Mouse (Mus musculus) Patski (cell line): ENCODE results near the gene Ip6k1. TPM values are rescaled to one million over a fixed set of nuclear protein-coding genes. Genes with fewer than 3 reads are reported as not detected.

Source experiments
- ATAC-seq: fragments of 100-300 bp; one replicate; pipeline ENCODE4 v1.8.0; 2021
- CTCF ChIA-PET: fragments of 350-600 bp; sonication (Branson Sonifier 250); formaldehyde crosslinking; loops from one replicate; lab custom pipeline; 2022; ENCODE audit warnings: inconsistent platforms; lab: Charles Lee
- POLR2A ChIA-PET: fragments of 350-600 bp; sonication (Branson Sonifier 250); formaldehyde crosslinking; loops from one replicate; lab custom pipeline; 2022; ENCODE audit warnings: antibody characterized with exemption, inconsistent platforms; lab: Charles Lee
- DNase-seq: peaks from one replicate; pipeline ENCODE4 v3.0.0-alpha.2; 2011; ENCODE audit warnings: low read depth, low spot score
- H3K27me3 ChIP-seq: fragments of 371-371 bp; one replicate; pipeline ENCODE4 v1.5.1; 2021
- CTCF ChIP-seq: fragments of 100-300 bp; IDR thresholded peaks from one replicate; pipeline ENCODE4 v1.5.1; 2021
- in situ Hi-C: fragments of 300-500 bp; cut with MboI; formaldehyde crosslinking; loops from 3 replicates; pipeline ENCODE4 v1.11.1; 2018; ENCODE audit warnings: low pct_unique_long_range_greater_than_20kb, mixed read lengths
- polyA plus RNA-seq: library from polyadenylated mRNA; unstranded; gene quantifications from one replicate; pipeline ENCODE4 v1.2.3, GENCODE M21; 2021

Gene Ip6k1
- 83.8 TPM for polyA plus RNA-seq

DNA sequence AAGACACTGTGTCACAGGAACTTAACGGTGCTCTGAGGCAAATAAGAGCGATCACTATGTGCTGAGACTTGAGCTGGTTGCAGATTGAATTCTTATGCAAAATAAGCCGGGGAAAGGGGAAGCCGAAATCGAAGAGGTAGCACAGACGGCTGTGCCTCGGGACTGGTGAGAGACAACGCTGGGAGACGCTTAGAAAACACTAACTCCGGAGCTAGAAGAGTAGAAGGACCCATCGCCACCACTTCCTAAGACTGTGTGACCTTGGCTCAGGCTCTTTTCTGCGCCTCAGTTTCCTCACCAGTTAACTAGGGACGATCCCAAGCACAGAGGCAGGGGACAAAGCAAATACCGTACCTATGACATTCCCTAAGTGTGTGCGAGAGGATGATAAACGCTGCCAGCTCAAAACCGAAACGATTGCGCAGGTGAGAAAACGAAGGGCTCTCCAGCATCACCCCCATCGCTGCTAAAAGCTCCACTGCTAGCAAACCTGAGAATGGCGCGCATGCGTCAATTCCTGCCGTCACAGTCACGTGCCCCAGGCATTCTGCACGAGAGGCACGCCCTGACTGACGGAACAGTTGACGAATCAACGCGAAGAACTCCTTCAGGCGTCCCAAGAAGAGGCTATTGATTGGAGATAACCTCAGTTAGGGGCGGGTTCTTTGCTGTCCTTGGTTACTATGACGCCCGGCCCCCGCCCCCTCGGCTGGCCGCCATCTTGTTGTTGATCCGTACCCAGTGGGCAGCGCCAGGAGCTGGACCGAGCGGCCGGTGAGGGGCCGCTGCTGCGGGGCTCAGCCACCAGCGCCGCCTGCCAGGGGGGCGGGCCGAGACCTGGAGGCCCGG, at the start of gene Ip6k1:
Ip6k1 (plus strand) TSS at position 580 of the 849 bp plus-strand sequence.
- peak; percentile 99 for DNase-seq
- in situ Hi-C loops, result no loop called here
- ChIA-PET POLR2A (interaction anchor here (0.6 to 1.4 kb wide), 5 partner anchors 10 to 97 kb away, joined by 3 to 4 read pairs (median 4); partner anchors contain the start of genes Cdhr4 and Uba7), CTCF (interaction anchor here (0.7 to 1.2 kb wide), 5 partner anchors 15 to 98 kb away, joined by 3 to 4 read pairs (median 3); no protein-coding TSS in a partner anchor)
- H3K27me3 ChIP-seq, result peaks cover 4% of the 10 kb centered on the region
- no peak for TF ChIP-seq CTCF
- ATAC-seq, result peak; percentile 91

DNA sequence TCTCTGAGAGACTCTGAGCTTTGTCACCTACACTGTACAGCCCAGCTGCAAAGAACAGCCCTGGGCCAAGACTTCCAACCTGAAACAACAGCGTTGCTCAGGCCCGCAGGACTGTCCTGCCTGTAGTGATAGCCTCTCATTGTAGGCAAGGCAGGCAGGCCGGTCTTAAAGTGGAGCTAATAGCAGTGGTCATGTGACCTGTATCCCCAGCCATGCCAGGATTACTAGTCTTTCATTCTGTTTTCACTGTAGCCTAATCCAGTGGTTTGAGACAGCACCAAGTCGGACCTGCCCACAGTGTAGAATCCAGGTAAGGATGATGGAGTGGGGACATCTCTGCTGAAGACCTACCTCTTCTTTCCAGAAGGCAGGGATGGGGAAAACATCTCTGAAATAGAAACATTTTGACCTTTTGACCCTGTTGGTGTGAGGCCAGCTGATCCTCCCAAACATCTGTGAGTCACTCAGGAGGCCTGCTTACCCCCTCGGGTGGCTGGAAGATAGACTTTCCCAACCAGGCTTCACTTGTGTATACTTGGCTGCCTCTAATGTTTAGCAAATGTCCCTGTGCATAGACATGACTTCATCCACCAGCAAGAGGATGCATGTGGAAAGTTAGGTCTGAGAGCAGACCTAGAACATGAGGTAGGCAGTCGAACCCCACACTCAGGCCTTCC, 46.5 kb upstream of the Ip6k1 start:
- DNase-seq, result peak; percentile 61
- ChIA-PET POLR2A (no interaction called here), CTCF (no interaction called here)
- in situ Hi-C loops, result no loop called here
- TF ChIP-seq CTCF, result no peak
- ATAC-seq, result peak; percentile 44
- no peaks in the 10 kb centered on the region for H3K27me3 ChIP-seq

DNA sequence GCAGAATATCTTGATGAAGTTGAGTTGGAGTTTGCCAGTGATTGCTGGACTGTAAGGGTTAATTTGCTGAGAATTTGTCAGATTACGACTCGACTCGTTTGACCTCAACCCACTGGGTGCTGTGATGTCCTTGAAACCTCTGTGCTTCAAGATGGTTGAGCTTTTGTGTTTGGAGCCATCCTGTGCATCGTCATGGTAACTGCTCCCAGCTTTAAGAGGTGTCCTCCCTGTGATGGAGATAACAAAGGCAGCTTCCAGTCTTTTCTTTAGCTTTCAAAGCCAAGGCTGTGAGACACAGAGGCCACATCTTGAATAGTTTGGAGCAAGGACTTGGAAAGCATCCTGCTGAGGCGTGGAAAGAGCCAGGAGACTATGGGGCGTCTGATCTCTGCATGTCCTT, 45.2 kb upstream of the Ip6k1 start:
- ATAC-seq (no peak), DNase-seq (no peak)
- no peak for TF ChIP-seq CTCF
- in situ Hi-C loops, result no loop called here
- ChIA-PET POLR2A (no interaction called here), CTCF (interaction anchor here (1.0 to 3.0 kb wide), 3 partner anchors 15 to 52 kb away, joined by 3 to 18 read pairs (median 3); partner anchors contain the start of gene Mst1r)
- H3K27me3 ChIP-seq, result no peaks in the 10 kb centered on the region

DNA sequence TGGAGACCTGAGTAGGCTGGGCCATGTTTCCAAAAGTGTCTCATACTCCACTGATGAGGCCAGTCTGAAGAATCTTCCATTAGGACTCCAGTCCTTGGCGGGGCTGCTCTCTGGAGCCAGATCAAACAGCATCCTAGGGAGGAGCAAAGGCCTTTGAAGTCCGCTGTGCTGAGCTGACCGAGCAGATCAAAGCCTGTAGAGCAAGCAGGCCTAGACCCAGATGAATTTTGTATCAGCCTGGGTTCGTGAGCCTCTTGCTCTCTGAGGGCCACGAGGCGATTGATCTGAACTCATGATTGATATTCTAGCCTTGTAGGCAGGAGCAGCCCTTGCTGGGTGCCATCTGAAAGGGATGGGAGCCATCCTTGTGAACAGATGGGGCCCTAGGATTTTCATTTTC, 42.4 kb upstream of the Ip6k1 start:
- in situ Hi-C loops, result loop anchor here (5.0 kb wide), 1 partner anchor 53 kb away; the partner anchor contains the start of gene Mst1r
- CTCF ChIA-PET, result interaction anchor here (0.6 to 4.6 kb wide), 3 partner anchors 47 to 108 kb away, joined by 3 to 65 read pairs (median 4); partner anchors contain the start of gene Mst1r
- DNase-seq (no peak), ATAC-seq (no peak)
- TF ChIP-seq CTCF, result no peak
- POLR2A ChIA-PET, result no interaction called here
- H3K27me3 ChIP-seq, result no peaks in the 10 kb centered on the region

DNA sequence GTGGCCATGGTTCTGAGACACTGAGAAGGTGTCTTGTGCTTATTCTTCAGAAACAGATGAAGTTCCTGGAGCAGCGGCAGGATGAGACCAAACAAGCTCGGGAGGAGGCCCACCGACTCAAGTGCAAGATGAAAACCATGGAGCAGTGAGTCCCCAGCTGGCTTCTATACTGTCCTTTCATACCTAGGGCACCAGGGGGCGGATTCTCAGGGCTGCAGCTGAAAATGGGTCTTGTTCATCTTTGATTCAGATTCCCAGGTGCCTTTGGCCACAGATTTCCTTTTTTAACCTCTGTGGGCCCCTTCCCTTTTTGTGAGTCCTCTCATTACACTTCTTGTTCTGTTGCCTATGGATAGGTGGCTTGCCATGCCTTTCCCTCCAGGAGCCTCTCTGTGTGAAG, 41.4 kb upstream of the Ip6k1 start:
- no peak for TF ChIP-seq CTCF
- ChIA-PET CTCF (interaction anchor here (1.3 to 4.6 kb wide), 6 partner anchors 19 to 107 kb away, joined by 3 to 65 read pairs (median 4); partner anchors contain the start of gene Mst1r), POLR2A (interaction anchor here (1.3 kb wide), 1 partner anchor 56 kb away, joined by 3 read pairs; no protein-coding TSS in a partner anchor)
- no peaks in the 10 kb centered on the region for H3K27me3 ChIP-seq
- no peak for DNase-seq
- in situ Hi-C loops, result loop anchor here (5.0 kb wide), 1 partner anchor 54 kb away; the partner anchor contains the start of gene Mst1r
- no peak for ATAC-seq

DNA sequence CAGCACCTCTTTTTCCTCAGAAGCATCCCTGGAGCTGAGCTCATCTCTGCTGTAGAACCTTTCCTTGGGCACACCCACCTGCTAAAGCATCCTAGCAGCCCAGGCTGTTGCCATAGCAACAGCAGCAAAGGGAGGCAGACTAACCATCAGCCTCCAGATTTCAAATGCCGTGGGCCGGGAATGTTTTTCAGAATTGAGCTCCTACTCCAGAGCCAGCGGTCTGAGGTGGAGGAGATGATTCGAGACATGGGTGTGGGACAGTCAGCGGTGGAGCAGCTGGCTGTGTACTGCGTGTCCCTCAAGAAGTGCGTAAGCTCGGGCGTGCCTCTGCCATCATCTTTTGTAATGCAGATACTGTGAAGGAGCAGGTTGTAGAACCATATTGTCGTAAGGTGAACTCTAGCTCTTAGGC, 40.9 kb upstream of the Ip6k1 start:
- no peaks in the 10 kb centered on the region for H3K27me3 ChIP-seq
- no peak for ATAC-seq
- no peak for TF ChIP-seq CTCF
- DNase-seq, result no peak
- ChIA-PET CTCF (interaction anchor here (1.0 to 4.6 kb wide), 13 partner anchors 10 to 106 kb away, joined by 3 to 65 read pairs (median 4); partner anchors contain the start of genes Mst1r and Uba7), POLR2A (interaction anchor here (1.3 kb wide), 1 partner anchor 57 kb away, joined by 3 read pairs; no protein-coding TSS in a partner anchor)
- in situ Hi-C loops, result loop anchor here (5.0 kb wide), 1 partner anchor 54 kb away; the partner anchor contains the start of gene Mst1r

DNA sequence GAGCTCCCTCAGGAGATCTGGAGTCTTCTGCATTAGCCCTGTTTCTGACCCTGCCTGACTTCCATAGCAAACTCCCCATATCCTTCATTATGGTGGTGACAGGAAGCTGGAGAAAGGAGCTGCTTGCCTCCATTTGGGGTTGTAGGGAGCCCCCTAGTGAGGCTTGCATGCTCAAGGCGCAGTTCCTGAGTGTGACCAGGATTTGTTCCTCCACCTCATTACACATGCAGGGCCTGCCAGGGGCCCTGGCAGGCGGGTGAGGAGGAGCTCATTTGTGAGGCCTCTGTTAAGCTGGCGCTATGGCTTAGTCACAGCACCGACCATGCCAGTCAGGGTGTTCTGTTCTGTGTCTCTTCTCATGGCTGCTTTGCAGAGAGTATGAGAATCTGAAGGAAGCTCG, 40.4 kb upstream of the Ip6k1 start:
- in situ Hi-C loops, result loop anchor here (5.0 kb wide), 1 partner anchor 55 kb away; the partner anchor contains the start of gene Mst1r
- TF ChIP-seq CTCF, result peak; percentile 67
- H3K27me3 ChIP-seq, result no peaks in the 10 kb centered on the region
- CTCF ChIA-PET, result interaction anchor here (1.0 to 4.6 kb wide), 12 partner anchors 10 to 89 kb away, joined by 3 to 65 read pairs (median 4); partner anchors contain the start of genes Mst1r and Uba7
- no peak for ATAC-seq
- POLR2A ChIA-PET, result interaction anchor here (1.3 kb wide), 1 partner anchor 57 kb away, joined by 3 read pairs; no protein-coding TSS in a partner anchor
- DNase-seq, result no peak

DNA sequence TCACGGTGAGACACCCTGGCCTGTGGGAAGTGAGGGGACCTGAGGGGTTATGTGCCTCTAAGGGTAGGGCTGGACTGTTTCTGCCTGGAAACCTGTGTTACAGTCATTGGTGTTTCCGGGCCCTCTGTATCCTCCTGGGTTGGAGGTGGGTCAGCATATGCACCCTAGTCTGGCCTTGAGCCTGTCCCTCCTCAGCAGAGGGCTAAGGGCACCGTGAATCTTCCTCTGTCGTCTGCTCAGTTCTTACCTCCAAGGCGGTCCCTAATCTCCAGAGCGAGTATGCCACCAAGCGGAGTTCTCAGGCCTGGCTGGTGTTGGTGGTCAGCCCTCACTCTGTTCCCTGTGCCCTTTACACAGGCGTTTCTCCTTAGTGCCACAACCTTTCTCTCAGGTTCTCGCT, 39.4 kb upstream of the Ip6k1 start:
- no peak for TF ChIP-seq CTCF
- ChIA-PET CTCF (interaction anchor here (0.9 to 4.6 kb wide), 6 partner anchors 11 to 88 kb away, joined by 3 to 65 read pairs (median 9); partner anchors contain the start of genes Mst1r and Uba7), POLR2A (interaction anchor here (1.1 to 1.5 kb wide), 3 partner anchors 10 to 58 kb away, joined by 3 to 4 read pairs (median 4); partner anchors contain the start of gene Gm20661)
- ATAC-seq, result no peak
- in situ Hi-C loops, result loop anchor here (5.0 kb wide), 1 partner anchor 56 kb away; the partner anchor contains the start of gene Mst1r
- DNase-seq, result no peak
- no peaks in the 10 kb centered on the region for H3K27me3 ChIP-seq

DNA sequence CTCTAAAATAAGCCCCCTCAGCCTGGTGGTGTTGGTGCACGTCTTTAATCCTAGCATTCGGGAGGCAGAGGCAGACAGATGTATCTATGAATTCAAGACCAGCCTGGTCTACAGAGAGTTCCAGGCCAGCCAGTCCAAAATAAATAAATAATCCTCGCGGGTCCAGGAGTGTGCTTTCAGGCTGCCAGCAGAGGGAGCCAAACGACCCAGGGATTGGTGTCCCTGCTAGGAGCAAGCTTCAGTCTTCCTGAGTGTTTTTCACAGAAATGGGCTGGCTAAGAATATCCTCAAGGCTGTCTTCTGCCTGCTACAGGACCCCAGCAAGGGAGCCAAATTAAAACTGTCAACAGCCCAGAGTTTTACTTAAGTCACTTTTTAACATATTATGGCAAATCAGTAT, 38.6 kb upstream of the Ip6k1 start:
- H3K27me3 ChIP-seq, result no peaks in the 10 kb centered on the region
- TF ChIP-seq CTCF, result peak; percentile 96
- DNase-seq (peak; percentile 51), ATAC-seq (peak; percentile 57)
- in situ Hi-C loops, result loop anchor here (5.0 kb wide), 1 partner anchor 56 kb away; the partner anchor contains the start of gene Mst1r
- CTCF ChIA-PET, result interaction anchor here (0.8 to 4.6 kb wide), 8 partner anchors 11 to 90 kb away, joined by 3 to 65 read pairs (median 4); partner anchors contain the start of genes Amigo3, Gm20661, Mst1r and Uba7
- POLR2A ChIA-PET, result interaction anchor here (1.5 kb wide), 2 partner anchors 9 to 19 kb away, joined by 3 to 4 read pairs; partner anchors contain the start of gene Gm20661
